Mouse (Mus musculus) adrenal gland, adult 8-10 months (tissue): ENCODE data around the gene Cln5. TPM values are rescaled to one million over a fixed set of nuclear protein-coding genes. Genes with fewer than 3 reads are reported as not detected.

Experiments
- DNase-seq: peaks from one replicate; pipeline ENCODE4 v3.0.0; 2022
- total RNA-seq, 4 experiments: library from RNA; stranded (reverse); gene quantifications; 2 replicates each; pipeline ENCODE4 v1.2.4; 2022

Gene Cln5
- total RNA-seq, 4 experiments from 2014 or later: 25.5 to 36.2 (median 31.6) TPM

DNA sequence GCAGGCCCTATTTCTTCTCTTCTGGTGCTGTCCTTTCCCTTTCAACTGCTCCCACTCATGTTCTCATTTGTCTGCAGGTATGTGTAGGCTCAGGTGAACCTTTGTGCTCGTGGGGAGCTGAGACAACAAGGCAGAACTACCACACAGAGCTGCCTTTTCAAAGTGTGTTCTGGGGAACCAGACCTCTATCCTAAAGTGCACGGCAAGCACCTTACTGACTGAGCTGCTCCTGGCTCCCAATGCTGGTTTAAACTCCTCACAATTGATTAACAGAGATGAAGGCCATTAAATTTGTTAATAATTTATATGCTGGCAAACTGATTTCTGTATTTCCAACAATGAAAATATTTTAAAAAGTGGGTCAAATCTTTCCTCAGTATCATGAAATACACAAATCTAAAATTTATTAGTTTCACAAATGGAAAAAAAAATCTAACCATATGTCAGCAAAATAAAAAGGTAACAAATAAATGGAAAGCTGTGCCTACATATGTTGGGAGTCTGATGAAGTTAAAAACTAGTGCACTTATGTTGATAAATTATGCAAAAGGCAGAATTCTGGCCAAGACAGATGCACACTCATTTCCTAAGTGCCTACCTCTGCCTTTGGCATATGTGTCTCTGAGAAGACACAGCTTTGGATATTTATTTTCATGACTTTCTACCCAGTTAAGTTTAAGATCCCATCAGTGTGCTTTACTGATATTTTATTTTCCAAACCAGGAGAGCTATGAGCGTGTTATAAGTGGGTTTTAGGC is 42.8 kb downstream of the Cln5 start:
- DNase-seq: no peak

DNA sequence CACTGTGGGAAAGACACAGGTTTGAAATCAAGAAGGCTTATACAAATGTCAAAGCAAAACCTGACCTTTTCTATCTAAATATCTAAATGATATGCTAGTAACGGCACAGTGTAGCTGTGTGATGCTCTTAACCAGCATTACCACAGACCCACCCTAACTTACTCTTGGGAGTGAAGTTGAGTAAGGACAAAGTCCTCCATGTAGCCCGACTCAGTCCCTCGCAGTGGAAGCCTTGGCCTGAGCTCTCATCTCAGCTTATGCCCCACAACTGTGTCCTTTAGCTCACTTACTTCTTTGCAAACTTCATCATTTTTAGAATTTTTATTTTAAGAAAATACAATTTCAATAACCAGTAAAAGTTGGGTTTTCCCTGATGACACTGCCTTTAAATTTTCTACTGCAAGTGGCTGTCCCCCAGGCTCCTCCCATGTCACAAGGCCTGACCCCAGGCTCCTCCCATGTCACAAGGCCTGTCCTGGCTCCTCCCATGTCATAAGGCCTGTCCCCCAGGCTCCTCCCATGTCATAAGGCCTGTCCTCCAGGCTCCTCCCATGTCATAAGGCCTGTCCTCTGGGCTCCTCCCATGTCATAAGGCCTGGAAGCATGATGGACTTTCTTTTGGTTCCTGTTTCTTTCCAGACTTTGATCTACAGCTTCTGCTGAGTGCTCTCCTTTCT is 45.1 kb downstream of the Cln5 start:
- DNase-seq: no peak

- no peak for DNase-seq
These were observed 55.7 kb downstream of the Cln5 start for GRCm38 (mm10) chr14:103125756-103126155.

Other genes with a start within 250 kb of the Cln5 start
- 10 to 100 TPM; 26.3 to 37.8 (median 34.1) TPM for gene Kctd12, start 87.6 kb upstream of the Cln5 start, total RNA-seq
- under 1 TPM in 1 of 4 experiments, not detected in 3; 0.20 TPM for gene Acod1, start 23.2 kb upstream of the Cln5 start, total RNA-seq
- 10 to 100 TPM; 60.2 to 93.4 (median 85.3) TPM for gene Fbxl3, start 29.4 kb downstream of the Cln5 start, total RNA-seq